Mouse (Mus musculus): ENCODE data around the gene Rpf1.
A peak's percentile ranks its signal among the peaks of the same experiment; 100 is the strongest.

Gene Rpf1

DNA sequence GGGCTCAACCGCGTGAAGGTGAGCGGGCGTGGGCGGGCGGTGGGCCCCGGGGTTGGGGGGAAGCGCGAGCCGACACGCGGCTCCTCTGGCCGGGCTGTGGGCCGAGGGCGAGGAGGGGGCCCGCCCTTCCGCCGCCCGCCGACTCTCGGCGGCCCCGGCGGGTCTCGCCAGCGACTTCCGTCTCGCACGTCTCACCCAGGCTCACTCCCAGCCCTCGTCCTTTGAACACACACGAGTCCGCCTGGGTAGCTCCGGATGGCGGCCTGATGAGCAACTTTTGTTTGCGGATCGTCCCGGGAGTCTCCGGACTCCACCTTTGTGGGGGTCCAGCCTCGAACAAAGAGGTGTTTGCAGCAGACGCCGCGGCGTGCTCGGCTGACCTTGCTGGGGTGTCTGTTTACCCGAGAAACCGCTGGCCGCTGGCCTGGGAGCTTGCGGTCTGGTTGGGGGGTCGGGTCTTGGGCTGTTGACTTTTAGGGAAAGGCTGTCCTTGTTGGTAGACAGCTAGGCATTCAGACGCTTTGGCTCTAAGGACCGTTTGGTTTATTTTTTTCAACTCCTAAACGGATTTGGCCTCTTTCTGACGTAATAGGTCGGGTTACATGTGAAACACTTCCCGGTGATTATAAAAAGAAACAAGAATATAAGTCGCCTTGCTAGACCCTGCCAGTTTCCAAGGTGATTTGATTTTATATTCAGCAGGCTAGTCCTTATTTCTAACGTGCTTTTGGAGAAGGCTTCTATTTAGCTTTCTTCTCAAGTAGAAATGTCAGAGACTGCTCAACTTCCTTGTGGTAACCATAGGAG is 21.0 kb downstream of the Rpf1 start:
- peak; percentile 59 to 82 for DNase-seq (ENCODE audit: low spot score in 2 of 2)

DNA sequence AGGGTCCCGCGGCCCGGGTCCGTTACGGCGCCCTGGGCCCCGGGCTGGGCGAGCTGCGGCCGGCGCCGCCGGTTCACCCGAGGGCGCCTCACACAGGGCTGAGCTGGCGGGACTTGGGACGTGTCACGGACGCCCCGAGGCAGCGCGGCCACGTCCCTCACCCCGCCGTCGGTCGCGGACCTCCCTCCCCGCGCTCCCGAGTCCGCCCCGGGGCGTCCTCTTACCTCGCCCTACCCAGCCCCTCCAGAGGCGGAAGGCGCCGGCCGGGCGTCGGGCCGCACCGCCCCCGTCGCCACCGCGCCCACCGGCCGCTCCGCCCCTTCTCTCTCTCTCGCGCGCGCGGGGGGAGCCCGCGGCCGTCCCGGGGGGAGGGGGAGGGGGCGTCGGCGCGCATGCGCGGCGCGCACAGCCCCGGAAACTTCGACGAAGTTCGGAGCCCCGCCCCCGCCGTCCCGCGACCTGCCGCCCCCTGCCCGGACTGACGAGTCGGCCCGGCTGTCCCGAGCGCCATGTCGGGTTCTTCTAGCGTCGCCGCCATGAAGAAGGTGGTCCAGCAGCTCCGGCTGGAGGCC is 21.7 kb downstream of the Rpf1 start, which contains the start of the genes Spata1 and Gng5:
Gene Spata1 (minus strand): TSS at position 323 of the 572 bp plus-strand sequence.
Gene Gng5 (plus strand): TSS at position 377 of the 572 bp plus-strand sequence.
- DNase-seq (ENCODE audit: low spot score in 2 of 2) = peak; percentile 87 to 93

DNA sequence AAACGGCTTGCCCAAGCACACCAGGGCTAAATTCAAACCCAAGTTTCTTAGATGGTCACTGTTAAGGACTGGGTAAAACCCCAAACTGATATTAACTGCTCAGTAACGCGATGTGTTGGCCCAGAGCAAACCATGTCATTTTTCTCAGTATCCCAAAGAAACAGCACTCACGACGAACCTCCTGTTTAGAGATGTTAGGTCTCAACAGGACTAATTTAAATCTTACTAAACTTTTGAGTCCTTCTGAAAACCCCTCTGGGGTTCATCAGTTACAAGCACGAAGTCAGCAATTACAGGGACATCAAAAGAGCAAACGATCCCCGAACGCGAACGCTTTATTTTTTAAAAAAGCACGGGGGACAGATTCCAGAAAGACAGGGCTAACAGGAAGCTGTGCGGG is 22.2 kb downstream of the Rpf1 start:
- DNase-seq (ENCODE audit: low spot score in 2 of 2) = no peak

DNA sequence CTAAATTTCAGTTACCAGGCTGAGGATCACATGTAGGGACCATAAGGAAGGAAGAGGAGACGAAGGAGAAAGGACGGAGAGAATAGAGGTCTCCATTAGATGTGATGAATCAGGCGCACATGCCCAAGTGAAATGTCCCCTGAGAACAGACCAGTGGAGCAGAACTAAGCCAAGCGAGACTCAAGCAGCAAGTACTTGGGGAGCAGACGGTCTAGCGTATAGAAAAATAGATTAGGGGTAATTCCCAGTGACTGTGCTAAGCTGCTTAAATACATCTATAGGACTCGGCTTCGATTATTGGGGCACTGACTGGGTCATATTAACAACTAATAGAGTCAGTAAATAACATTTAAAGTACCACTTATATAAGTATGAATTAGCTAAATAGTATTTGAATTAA is 26.3 kb downstream of the Rpf1 start:
- DNase-seq (ENCODE audit: low spot score in 2 of 2) = no peak

DNA sequence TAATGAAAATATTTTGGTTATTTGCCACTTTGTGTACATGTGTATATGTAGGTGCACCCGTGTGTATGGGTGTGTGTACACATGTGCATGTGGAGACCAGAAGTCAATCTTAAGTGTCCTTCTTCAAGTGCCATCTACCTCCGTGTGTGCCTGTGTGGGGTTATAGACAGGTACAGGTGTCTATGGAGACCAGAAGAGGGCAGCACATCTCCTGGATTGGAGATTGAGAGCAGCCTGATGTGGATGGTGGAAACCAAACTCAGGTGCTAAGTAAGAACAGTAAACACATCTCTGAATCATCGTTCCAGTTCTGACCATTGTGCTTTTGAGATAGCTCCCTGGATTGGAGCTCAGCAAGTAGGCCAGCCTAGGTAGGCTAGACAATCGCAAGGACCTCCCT is 34.8 kb downstream of the Rpf1 start:
- DNase-seq (ENCODE audit: low spot score in 2 of 2) = no peak

DNA sequence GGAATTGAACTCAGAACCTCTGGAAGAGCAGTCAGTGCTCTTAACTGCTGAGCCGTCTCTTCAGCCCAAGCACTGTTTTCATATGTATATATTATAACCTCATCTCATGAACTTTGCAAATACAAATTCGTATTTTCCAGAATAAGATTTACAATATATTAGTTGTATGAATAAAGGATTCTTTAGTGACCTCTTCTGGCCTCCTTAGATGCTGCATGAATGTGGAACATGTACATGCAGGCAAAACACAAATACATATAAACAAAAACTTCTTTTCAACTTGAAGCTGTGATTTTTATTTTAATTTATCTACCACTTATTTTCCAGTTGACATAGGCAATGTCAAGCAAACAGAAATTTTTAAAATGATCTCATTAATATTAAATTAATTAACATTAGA is 39.2 kb downstream of the Rpf1 start:
- DNase-seq (ENCODE audit: low spot score in 2 of 2) = no peak

DNA sequence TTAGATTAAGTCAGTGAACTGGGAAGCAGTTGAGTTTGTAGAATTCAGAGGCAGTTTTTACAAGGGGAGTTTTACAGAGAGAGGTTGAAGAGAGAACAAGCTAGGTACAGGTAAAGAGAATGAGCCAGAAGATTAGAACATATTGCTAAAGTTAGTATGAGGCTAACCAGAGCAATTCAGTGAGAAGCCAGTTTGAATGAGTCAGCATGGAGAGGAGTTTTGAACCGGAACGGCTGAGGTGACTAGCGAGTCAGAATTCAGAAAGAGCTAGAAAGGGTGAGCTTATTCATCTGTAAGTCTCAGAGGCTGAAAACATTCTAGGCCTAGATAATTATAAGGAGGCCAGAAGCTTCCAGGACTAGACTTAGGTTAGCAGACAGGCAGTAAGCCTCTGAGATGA is 46.8 kb downstream of the Rpf1 start:
- no peak for DNase-seq (ENCODE audit: low spot score in 2 of 2)

DNA sequence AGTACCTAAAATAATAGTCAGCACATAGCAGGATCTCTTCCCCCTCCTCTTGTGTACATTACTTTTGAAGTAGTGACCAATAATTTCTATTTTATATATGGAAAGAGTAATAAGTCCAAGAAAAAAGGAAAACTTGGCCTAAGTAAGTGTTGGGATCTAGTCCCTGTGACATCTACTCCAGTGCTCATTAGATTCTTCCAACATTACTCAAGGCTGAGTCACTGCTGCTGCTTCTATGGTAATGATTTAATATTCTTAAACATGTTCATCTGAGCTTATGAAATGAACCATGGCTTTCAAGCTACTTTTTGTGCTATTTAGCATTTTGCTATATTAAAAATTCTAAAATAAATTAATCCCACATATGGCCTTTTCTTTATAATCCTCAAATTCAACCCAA is 47.5 kb downstream of the Rpf1 start:
- no peak for DNase-seq (ENCODE audit: low spot score in 2 of 2)

DNA sequence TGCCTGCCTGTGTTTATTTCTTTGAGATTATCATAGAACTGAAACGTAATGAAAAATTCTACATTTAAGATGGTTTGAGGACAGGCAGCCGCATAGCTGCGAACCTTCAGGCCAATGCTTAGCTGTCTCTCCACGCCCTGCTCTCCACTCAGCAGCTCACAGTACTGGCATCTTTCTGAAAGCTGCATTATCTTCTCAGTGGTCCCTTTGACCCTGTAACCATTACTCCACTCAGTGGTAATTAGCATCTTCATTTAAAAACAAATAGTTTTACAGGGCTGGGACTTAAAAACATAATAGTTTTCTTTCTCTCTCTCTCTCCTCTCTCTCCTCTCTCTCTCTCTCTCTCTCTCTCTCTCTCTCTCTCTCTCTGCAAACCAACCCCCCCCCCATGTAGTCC is 48.6 kb downstream of the Rpf1 start:
- DNase-seq (ENCODE audit: low spot score in 2 of 2) = no peak

DNA sequence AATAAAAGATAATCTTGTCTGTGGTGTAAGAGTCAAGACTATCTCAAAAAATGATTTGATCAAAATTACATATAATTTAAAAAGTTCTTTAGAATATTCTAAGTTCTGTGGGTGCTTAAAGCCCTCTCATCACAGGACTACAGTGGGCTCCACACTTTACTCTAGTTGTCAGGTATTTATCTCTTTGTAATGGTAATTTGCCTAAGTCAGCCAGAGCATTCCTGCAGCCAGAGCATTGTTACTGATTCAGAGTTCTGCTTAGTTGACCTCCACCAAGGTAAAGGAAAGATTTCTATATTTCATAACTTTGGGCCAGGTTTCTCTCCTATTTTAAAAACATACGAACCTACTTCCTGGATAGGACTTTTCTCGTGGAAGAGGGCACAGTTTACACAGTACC is 52.0 kb downstream of the Rpf1 start:
- no peak for DNase-seq (ENCODE audit: low spot score in 2 of 2)

DNA sequence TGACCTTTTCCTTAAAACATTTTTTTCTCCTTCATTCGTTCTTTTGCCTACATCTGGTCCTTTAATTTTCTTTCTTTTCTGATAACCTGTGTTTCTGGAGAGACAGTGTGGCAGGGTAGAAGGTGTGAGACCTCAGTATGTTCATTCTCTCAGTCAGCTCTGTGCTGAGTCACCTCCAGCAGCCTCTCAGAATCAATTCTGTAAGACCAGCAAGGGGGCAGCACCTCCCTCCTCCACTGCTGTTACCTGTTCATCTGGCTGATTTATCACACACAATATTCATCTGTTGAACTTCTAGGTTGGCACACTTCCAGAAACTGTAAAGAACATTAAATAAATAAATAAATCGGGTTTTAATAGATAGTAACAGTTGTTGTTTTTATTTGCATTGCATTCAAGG is 58.3 kb downstream of the Rpf1 start:
- no peak for DNase-seq (ENCODE audit: low spot score in 2 of 2)

All from spleen, postnatal 4 days (tissue).